Mouse (Mus musculus) adrenal gland (tissue): Measurements from ENCODE around the gene Fbxl14.

ENCODE experiments used
- intact Hi-C: fragments of 180-260 bp; cut with DNase I; formaldehyde crosslinking; loops from one replicate; pipeline ENCODE4 v1.15.1; 2025

Fbxl14 gene

GRCm38 (mm10) chr6:119491997-119492629 lies 12.6 kb downstream of the Fbxl14 start:
- intact Hi-C loops: loop anchor here (10.0 kb wide), 2 partner anchors 433 to 703 kb away; no protein-coding TSS in a partner anchor

- intact Hi-C loops: loop anchor here (10.0 kb wide), 2 partner anchors 432 to 702 kb away; no protein-coding TSS in a partner anchor
Observed at GRCm38 (mm10) chr6:119492630-119493014, 13.2 kb downstream of the Fbxl14 start.

DNA sequence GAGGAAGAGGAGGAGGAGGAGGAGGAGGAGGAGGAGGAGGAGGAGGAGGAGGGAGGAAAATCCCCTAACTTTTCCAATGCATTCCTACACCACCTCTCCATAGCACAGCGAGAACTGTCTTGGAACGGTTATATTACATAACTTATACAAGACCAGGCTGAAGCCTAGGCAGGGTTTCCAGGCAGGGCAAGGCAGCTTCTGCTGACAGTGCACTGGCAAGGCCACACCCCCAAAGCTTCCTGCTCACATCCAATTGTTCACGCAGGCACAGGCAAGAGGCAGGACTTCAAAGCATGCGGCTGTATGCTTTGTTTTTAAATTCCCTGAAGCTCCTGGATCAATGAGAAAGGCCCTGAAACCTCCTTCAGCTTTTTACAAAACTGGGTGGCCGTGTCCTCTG lies 19.8 kb downstream of the Fbxl14 start:
- intact Hi-C loops: loop anchor here (10.0 kb wide), 2 partner anchors 426 to 696 kb away; no protein-coding TSS in a partner anchor

DNA sequence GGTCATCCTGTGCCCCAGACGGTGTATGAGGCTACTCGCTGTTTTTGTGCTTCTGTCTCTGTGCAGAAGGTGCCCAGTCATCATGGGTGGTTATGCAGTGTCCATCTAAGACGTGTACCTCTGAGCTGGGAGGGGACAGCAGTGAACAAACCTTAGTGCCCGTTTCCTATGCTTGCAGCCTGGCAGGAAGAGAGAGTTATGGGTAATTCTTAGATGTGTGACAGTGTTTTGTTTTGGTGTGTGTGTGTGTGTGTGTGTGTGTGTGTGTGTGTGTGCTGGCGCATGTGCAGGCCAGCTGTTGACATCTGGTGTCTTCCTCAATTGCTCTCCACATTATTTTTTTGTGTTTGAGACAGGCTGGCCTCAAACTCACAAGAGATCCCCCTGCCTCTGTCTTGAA lies 20.6 kb downstream of the Fbxl14 start:
- intact Hi-C loops: no loop called here

- intact Hi-C loops: no loop called here
Observed at GRCm38 (mm10) chr6:119502031-119502430, 22.6 kb downstream of the Fbxl14 start.

DNA sequence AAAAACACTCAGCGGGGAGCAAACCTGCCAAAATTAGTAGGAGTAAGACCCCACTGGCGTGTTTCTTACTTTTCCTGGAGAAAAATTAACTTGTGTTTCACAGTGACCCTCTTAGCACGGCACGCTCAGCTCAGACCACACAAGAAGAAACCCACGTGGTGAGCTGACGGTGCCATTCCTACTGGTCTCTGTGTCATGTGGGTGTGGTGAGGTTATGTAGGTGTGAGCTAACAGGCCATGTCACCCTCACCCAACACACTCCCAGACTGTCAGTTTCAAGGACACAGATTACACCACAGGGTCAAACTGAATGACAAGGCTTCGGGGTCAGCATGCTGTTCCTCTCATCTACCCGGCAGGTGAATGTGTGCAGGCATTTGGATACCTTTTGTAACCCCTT lies 25.3 kb downstream of the Fbxl14 start:
- intact Hi-C loops: no loop called here

GRCm38 (mm10) chr6:119505525-119506225 lies 26.2 kb downstream of the Fbxl14 start:
- intact Hi-C loops: no loop called here

- intact Hi-C loops: no loop called here
Observed at GRCm38 (mm10) chr6:119508221-119508620, 28.8 kb downstream of the Fbxl14 start.

GRCm38 (mm10) chr6:119508634-119509375 lies 29.3 kb downstream of the Fbxl14 start:
- intact Hi-C loops: no loop called here

- intact Hi-C loops: no loop called here
Observed at GRCm38 (mm10) chr6:119509437-119510037, 30.1 kb downstream of the Fbxl14 start.

DNA sequence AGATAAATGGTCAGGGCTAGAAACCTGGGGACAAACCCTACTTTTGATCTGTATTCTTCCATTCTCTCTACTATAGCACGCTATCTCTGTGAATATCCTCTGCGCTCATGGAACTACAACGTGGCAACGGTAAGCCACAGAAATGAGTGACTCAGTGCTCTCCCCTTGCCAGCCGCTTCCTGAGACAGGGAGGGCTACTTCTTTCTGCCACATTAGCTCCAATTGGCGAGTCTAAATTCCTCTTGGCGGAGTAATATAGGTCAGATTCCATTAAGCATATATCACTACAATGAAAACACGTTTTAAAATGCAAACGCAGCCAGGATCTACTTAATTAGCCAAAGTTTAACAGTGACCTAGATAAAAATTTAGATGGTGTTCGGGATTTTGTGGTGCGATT lies 33.2 kb downstream of the Fbxl14 start:
- intact Hi-C loops: no loop called here

- intact Hi-C loops: no loop called here
Observed at GRCm38 (mm10) chr6:119513452-119513851, 34.0 kb downstream of the Fbxl14 start.

- intact Hi-C loops: no loop called here
Observed at GRCm38 (mm10) chr6:119514085-119514484, 34.6 kb downstream of the Fbxl14 start.

- intact Hi-C loops: no loop called here
Observed at GRCm38 (mm10) chr6:119520731-119521130, 41.3 kb downstream of the Fbxl14 start.

DNA sequence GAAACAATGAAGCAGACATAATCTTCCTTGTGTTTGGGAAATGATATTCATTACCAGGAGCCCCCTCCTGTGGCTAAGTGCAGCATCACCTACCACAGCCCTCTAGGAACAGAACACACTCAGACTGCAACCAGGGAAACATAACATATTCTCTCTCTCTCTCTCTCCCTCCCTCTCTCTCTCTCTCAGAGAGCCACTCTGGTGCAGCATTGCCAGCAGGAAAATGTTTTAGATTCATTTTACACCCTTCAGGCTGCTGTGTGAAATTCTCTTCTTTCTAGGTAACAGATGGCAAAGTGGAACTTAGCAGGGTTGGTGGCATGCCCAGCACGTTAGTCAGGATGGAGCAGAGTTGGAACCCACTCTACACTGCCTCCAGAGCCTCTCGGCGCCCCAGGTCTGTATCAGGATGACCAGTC lies 42.0 kb downstream of the Fbxl14 start:
- intact Hi-C loops: no loop called here

GRCm38 (mm10) chr6:119521931-119522391 lies 42.5 kb downstream of the Fbxl14 start:
- intact Hi-C loops: no loop called here

DNA sequence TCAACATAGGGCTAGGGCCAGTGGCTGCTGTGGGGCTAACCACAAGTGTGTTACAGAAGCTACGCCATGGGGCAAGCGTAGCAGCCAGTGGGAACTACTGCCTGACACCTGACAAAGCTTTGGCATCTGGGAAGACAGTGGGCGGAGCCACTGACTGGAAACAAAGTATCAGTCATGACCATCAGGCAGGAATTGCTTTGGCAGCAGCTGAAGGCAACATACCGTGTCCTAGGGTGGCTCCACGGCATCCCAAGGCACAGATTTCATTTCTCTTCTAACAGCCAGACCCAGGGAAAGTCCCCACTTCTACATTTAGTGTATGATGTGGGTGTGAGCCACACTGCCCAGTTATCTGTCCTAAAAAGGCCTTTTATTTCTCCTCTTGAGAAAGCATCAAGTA lies 47.0 kb downstream of the Fbxl14 start:
- intact Hi-C loops: no loop called here

GRCm38 (mm10) chr6:119529659-119530058 lies 50.2 kb downstream of the Fbxl14 start:
- intact Hi-C loops: no loop called here
